Mouse (Mus musculus): ENCODE measurements around the gene Grasp. TPM values are rescaled to one million over a fixed set of nuclear protein-coding genes. Genes with fewer than 3 reads are reported as not detected.

Grasp gene
- polyA plus RNA-seq, 1 experiment: 36.6 TPM

GRCm38 (mm10) chr15:101239821-101240220 lies 15.8 kb downstream of the Grasp start:
- Histone ChIP-seq H3K4me1 (ENCODE audit: control insufficient read depth, insufficient read depth, low read length) (peaks cover 12% of the 10 kb centered on the region), H3K4me3 (replicated peaks; ENCODE audit: extremely low read depth, low read depth, low read length) (no peak overlapping the region)
- 64% methylated on average over 8 of the region's 8 CpGs for WGBS
- DNase-seq: no peak
- no peak for TF ChIP-seq CTCF (IDR thresholded peaks at IDR 0.05; ENCODE audit: insufficient read depth, low read length)
- no peak for TF ChIP-seq POLR2A (IDR thresholded peaks at IDR 0.05; ENCODE audit: borderline replicate concordance, extremely low read depth, low read depth, low read length)

DNA sequence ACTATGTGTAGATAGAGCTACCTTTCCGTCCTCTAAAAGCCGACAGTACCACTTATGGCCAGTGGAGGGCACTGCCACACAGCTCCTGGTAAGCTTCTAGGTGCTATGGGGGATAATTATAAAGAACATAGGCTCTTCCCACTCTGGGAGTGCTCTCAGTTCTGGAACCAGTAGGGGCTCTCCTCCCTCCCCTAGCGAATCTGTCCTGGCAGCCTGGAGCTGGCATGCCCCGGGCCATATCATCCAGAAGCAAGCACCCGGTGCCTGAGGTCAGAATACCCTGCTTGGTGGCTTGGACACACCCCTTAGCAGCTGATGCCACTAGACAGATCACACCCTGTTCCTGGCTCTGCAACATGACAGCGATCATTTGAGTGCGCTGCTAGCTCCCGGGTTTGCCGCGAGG lies 16.8 kb downstream of the Grasp start:
- DNase-seq: peak; percentile 86
- 2% methylated on average over 10 of the region's 10 CpGs for WGBS
- TF ChIP-seq POLR2A (IDR thresholded peaks at IDR 0.05; ENCODE audit: borderline replicate concordance, extremely low read depth, low read depth, low read length) (no peak), CTCF (IDR thresholded peaks at IDR 0.05; ENCODE audit: insufficient read depth, low read length) (peak; percentile 90)
- H3K4me3 ChIP-seq (replicated peaks; ENCODE audit: extremely low read depth, low read depth, low read length): peak overlapping the region; percentile 29
- H3K4me1 ChIP-seq (ENCODE audit: control insufficient read depth, insufficient read depth, low read length): peaks cover 9% of the 10 kb centered on the region

DNA sequence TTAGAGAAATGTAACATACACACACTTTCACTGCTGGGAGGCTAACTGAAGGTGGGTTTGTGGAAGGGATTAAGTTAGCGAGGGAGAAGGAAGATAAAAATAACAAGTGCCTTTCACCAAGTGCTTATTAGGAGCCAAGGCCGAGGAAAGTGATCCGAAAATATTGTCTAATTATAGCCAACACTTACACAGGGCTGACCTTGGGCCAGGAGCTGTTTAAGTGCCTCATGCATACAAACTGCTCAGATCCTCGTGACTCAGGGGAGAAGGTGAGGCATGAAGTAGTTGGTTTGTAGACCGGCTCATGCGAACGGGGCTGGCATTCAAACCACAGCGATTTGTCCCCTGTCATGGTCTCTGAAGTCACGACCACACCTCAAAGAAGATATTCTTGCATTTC lies 17.2 kb downstream of the Grasp start:
- TF ChIP-seq POLR2A (IDR thresholded peaks at IDR 0.05; ENCODE audit: borderline replicate concordance, extremely low read depth, low read depth, low read length) (no peak), CTCF (IDR thresholded peaks at IDR 0.05; ENCODE audit: insufficient read depth, low read length) (no peak)
- DNase-seq: no peak
- peaks cover 7% of the 10 kb centered on the region for H3K4me1 ChIP-seq (ENCODE audit: control insufficient read depth, insufficient read depth, low read length)
- no peak overlapping the region for H3K4me3 ChIP-seq (replicated peaks; ENCODE audit: extremely low read depth, low read depth, low read length)
- 28% methylated on average over 9 of the region's 9 CpGs for WGBS

GRCm38 (mm10) chr15:101241853-101242252 lies 17.9 kb downstream of the Grasp start:
- no peak for DNase-seq
- Histone ChIP-seq H3K4me1 (ENCODE audit: control insufficient read depth, insufficient read depth, low read length) (peaks cover 8% of the 10 kb centered on the region), H3K4me3 (replicated peaks; ENCODE audit: extremely low read depth, low read depth, low read length) (no peak overlapping the region)
- 55% methylated on average over 9 of the region's 9 CpGs for WGBS
- TF ChIP-seq POLR2A (IDR thresholded peaks at IDR 0.05; ENCODE audit: borderline replicate concordance, extremely low read depth, low read depth, low read length) (no peak), CTCF (IDR thresholded peaks at IDR 0.05; ENCODE audit: insufficient read depth, low read length) (no peak)

GRCm38 (mm10) chr15:101242645-101243044 lies 18.7 kb downstream of the Grasp start:
- DNase-seq: no peak
- no peak overlapping the region for H3K4me3 ChIP-seq (replicated peaks; ENCODE audit: extremely low read depth, low read depth, low read length)
- TF ChIP-seq POLR2A (IDR thresholded peaks at IDR 0.05; ENCODE audit: borderline replicate concordance, extremely low read depth, low read depth, low read length): no peak
- peak; percentile 46; the same call in 1 of the 2 replicates for TF ChIP-seq CTCF (IDR thresholded peaks at IDR 0.05; ENCODE audit: insufficient read depth, low read length)
- WGBS: 39% methylated on average over 8 of the region's 8 CpGs
- H3K4me1 ChIP-seq (ENCODE audit: control insufficient read depth, insufficient read depth, low read length): peaks cover 10% of the 10 kb centered on the region

GRCm38 (mm10) chr15:101244012-101244411 lies 20.0 kb downstream of the Grasp start:
- H3K4me1 ChIP-seq (ENCODE audit: control insufficient read depth, insufficient read depth, low read length): peaks cover 10% of the 10 kb centered on the region
- TF ChIP-seq CTCF (IDR thresholded peaks at IDR 0.05; ENCODE audit: insufficient read depth, low read length): no peak
- no peak for TF ChIP-seq POLR2A (IDR thresholded peaks at IDR 0.05; ENCODE audit: borderline replicate concordance, extremely low read depth, low read depth, low read length)
- 59% methylated on average over 3 of the region's 3 CpGs for WGBS
- no peak for DNase-seq
- H3K4me3 ChIP-seq (replicated peaks; ENCODE audit: extremely low read depth, low read depth, low read length): no peak overlapping the region

DNA sequence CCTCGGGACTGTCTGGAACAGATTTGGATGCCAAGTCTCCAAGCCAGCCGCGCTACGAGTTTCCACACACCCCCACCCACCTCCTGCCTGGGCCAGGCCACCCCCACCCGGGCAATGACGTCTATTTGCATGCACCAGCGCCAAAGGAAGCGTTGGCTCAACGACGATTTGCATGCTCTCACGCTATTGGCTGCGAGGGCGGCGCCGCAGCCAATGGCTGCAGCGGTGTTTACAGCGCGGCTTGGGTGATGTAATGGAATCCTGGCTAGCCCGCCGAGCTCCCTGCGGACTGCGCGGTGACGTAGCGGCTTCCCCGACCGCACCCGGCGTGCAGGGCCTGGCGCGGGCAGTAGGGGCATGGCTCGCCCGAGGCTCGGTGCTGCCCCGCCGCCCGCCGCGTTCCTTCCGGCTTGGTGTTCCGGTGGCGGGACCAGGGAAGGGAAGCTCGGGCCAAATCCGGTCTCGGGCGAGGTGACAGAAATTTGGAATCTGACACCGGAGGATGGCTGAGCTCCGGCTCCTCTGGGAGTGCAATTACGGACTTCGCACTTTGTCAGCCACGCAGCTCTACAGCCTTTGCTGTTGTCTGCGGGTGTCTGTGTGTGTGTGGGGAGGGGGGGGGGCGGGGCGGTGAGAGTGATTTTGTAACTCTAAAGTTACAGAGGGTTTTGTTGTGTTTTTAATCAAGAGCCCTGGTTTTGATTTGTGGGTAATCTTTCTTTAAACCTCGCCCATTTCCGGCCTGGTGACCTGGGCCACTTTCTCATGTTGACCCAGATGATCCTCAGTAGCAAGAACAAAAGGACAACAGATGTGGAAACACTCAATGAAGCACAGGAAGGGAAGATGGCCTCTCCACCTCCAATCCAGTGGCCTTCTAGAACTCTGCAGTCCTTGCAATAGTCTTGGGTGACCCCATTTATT lies 22.5 kb downstream of the Grasp start:
- H3K4me3 ChIP-seq (replicated peaks; ENCODE audit: extremely low read depth, low read depth, low read length): peak overlapping the region; percentile 67
- TF ChIP-seq POLR2A (IDR thresholded peaks at IDR 0.05; ENCODE audit: borderline replicate concordance, extremely low read depth, low read depth, low read length) (peak; percentile 74), CTCF (IDR thresholded peaks at IDR 0.05; ENCODE audit: insufficient read depth, low read length) (no peak)
- peak; percentile 94 for DNase-seq
- peaks cover 3% of the 10 kb centered on the region; the same call in 1 of the 2 replicates for H3K4me1 ChIP-seq (ENCODE audit: control insufficient read depth, insufficient read depth, low read length)
- 1% methylated on average over 56 of the region's 56 CpGs for WGBS

DNA sequence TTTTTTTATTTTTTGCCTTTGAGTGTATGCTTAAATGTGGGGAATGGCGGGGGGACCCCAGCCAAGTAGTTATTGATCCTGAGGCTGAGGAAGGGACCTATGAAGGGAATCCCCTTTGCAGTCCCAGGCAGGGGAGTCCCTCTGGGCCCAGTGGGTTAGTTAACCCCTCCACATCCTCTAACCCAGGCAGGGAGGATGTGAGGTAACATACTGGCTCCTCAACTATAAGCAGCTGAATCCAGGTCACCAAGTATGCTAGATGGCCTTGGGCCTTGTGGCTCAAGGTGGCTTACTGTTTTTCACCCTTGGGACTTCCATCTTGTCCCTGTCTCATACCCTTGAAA lies 23.1 kb downstream of the Grasp start:
- TF ChIP-seq POLR2A (IDR thresholded peaks at IDR 0.05; ENCODE audit: borderline replicate concordance, extremely low read depth, low read depth, low read length) (no peak), CTCF (IDR thresholded peaks at IDR 0.05; ENCODE audit: insufficient read depth, low read length) (no peak)
- 89% methylated on average over 1 of the region's 1 CpGs for WGBS
- H3K4me3 ChIP-seq (replicated peaks; ENCODE audit: extremely low read depth, low read depth, low read length): no peak overlapping the region
- no peak for DNase-seq
- peaks cover 3% of the 10 kb centered on the region; the same call in 1 of the 2 replicates for H3K4me1 ChIP-seq (ENCODE audit: control insufficient read depth, insufficient read depth, low read length)

GRCm38 (mm10) chr15:101248029-101248710 lies 24.2 kb downstream of the Grasp start:
- peaks cover 3% of the 10 kb centered on the region; the same call in 1 of the 2 replicates for H3K4me1 ChIP-seq (ENCODE audit: control insufficient read depth, insufficient read depth, low read length)
- DNase-seq: no peak
- H3K4me3 ChIP-seq (replicated peaks; ENCODE audit: extremely low read depth, low read depth, low read length): no peak overlapping the region
- TF ChIP-seq CTCF (IDR thresholded peaks at IDR 0.05; ENCODE audit: insufficient read depth, low read length) (no peak), POLR2A (IDR thresholded peaks at IDR 0.05; ENCODE audit: borderline replicate concordance, extremely low read depth, low read depth, low read length) (no peak)
- WGBS: 46% methylated on average over 5 of the region's 5 CpGs

Measured in lung, adult 2 months (tissue).